Mouse (Mus musculus): ENCODE measurements around the gene Mafg. TPM values are rescaled to one million over a fixed set of nuclear protein-coding genes. Genes with fewer than 3 reads are reported as not detected.

Gene Mafg
- total RNA-seq, 2 experiments from 2014 or later: 50.2 to 58.8 TPM

DNA sequence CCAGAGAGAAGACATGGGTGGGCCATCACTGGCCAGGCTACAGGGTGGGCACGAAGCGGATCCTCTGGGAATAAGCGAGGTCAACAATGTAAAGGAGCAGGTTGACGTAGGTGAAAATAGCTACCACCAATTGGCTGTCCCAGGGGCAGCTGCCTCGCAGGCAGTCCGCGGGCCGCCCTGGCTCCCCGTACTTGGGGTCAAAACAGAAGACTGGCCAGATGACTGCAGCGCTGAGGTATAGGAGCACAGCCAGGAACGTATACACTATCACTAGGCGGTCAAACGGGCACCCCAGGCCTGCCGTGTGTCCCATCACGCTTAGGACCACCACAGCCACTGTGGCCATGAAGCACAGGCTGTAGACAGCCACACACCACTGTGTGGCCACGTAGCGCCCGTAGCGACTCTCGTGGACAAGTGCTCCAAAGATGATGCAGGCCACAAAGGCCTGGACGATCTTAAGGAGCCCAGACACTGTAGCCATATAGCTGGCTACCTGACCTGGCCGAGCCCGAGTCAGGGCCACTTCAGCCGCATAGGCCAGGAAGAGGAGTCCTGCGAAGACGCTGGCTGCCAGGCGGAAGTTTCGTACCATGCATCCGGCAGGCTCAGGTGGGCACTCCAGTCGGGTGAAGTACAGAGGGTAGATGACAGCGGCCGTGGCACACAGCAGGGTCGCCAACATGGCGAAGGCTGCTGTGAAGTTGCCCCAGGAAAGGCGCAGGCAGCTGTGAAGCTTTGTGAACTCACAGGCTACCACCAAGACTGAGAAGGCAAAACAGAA, 13.8 kb upstream of the Mafg start:
- DNase-seq (ENCODE audit: low spot score): no peak

DNA sequence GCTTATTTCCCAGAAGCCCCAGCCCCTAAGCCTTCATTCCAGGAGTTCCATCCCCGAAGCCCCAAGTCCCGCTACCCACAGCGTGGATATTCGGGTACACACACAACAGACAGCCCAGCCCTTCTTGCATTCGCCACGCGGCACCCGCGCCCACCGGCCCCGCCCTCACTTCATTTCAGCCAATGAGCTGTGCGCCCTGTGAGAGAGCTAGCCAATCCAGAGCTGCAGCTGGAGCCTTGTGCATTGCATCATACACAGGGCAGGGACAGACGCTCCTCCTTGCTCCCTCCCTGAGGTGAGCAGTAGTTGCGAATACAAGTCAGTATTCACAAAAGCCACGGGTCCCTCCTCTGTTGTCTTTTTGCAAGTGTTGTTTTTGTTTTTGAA, 10.2 kb upstream of the Mafg start, which contains the start of gene Pycr1:
Gene Pycr1, minus strand, starts transcription at position 169 of the 387 bp plus-strand sequence.
- peak; percentile 96 for DNase-seq (ENCODE audit: low spot score)

DNA sequence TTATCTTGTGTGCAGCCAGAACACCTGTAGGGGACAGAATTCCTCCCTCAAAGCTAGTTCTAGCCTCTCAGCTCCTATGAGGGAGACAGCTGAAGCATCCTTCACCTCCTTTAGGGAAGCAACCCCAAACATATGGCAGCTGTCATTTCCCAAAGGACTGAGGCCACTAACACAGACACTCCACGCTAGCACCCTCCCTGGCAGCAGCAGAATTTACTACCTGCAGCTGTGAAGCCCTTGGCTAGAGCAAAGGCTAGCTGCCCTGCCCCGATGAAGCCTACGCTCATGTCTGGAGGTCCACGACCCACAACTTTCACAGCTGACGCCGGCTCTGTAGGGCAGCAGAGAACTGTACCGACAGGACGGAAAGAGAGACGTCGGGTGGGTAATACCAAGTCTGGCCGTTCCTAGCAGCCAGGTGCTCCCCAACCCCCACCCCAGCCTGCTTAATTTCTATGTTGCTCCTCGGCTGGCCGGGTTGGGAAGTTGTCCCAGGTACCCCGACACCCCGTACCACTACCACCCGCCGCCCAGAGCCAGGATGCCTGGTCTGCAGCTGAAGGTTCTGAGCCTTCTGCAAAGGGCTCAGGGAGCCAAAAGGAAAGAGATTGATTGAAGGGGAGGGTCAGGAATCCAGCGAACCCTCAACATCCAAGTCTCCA, 9.7 kb upstream of the Mafg start:
- no peak for DNase-seq (ENCODE audit: low spot score)

DNA sequence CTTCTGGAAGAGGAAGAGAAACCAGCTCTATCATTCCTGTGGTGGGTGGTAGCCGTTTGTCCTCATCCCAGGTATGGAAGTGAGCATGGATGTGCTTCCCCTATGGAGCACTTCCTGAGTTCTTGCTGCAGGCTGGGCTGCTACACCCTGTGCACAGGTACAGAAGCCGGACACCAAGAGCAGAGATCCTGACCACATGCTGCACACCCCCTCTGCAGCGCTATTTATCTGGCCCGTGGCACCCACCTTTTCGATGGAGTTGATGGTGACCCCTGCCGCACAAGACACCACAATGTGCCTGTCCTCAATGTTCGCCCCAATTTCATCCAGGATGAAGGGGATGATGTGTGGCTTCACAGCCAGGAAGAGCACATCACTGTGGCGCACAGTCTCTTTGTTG, 8.5 kb upstream of the Mafg start:
- no peak for DNase-seq (ENCODE audit: low spot score)

DNA sequence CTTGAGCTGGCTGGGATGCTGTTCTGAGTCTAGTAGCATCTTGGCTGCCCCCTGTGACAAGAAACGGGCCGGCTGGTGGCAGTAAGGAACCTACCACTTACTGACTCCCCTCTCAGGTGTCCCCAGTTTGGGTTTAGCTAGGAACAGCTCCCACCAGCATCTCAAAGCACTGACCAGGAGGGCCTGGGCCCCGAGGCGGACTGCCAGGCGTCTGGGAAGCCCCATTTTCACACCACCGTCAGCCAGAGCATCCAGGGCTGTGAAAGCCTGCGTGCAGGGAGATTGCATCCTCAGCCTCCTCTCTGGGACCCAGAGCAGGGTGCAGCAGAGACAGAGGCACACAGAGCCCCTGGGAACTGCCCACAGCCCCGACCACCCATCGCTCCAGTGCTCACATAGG, 7.9 kb upstream of the Mafg start:
- DNase-seq (ENCODE audit: low spot score): no peak

DNA sequence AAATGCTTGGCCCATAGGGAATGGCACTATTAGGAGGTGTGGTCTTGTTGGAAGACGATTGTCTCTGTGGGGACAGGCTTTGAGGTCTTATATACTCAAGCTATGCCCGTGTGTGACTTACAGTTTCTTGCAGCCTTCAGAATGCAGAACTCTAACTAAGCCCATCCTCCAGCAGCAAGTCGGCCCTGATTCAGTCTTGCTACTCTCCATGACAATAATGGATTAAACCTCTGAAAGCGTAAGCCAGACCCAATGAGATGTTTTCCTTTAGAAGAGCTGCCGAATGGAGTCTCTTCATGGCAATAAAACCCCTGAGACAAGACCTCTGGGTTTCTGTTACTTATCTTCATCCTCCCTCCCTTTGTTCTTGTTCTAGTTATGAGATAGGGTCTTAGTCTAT, 1.4 kb upstream of the Mafg start:
- DNase-seq (ENCODE audit: low spot score): no peak

DNA sequence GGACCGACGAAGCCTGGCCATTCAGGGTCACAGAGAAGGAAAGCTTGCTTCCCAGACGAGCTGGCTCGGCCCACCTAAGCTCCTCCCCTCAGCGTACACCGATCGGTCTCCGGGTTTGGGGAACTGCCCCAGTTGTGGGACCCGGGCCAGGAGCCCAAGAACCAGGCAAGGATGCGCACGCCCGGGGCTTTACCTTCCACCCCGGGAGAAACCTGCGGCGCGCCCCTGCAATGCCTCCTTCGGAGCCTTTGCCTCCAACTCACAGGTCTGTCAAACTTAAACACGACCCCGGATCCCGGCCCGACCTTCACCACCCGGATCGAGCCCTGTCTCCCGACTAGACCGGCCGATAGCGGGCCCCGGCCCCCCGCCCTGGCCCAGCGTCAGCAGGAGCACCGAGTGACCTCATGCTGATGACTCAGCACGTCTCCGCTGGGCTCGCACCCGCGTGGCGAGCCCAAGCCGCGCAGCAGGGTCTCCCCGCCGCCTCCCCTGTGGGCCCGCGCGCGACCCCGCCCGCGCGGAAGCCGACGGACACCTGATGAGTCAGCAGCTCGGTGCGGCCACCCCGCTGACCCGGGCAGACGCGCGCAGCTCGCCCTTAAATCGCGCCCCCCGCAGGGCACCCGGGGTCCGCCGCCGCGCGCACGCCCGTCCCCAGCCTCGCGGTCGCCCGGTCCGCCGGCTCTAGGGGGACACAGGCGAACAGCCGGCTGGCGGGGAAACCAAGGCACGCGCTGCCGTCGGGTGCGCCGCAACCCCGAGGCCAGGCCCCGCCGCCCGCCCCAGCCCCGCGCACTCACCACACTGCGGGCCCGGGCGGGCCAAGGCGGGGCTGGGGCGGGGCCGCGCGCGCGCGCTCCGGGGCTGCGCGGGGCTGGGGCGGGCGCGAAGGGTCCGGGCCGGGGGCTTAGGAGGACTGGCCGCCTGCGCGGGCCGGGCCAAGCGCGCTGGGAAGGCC, 561 bp downstream of the Mafg start:
- peak; percentile 79 for DNase-seq (ENCODE audit: low spot score)

DNA sequence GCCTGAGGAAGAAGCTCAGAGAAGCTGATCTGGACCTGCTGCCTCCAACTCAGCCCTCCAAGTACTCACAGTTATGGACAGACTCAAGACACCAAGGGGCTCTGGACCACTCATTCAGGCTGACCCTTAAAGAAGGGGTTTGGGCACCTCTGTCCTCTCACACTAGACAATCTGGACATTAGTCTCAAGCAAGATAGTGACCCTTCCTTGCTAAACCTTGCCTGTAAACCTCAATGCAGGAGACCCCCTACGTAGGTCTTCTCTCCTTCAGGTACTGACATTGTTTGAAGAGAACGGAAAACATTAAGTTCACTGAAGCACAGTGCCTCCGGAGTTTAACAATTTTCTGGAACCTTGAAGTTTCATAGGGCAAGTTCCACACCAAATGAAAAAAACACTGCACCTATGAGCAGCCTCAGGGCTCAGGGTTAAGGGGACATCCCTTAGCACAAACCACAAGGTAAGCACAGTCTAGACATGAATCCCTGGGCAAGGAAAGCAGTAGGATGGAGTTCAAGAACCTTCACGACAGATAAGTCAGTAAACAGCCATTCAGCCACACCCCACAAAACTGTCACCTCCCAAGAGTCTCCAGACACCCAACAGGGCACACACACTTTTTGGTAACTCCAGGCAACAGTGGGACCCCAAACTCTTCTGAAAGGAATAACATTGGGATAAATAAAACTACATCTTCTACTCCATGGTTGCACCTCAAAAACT, 1.5 kb downstream of the Mafg start:
- no peak for DNase-seq (ENCODE audit: low spot score)

DNA sequence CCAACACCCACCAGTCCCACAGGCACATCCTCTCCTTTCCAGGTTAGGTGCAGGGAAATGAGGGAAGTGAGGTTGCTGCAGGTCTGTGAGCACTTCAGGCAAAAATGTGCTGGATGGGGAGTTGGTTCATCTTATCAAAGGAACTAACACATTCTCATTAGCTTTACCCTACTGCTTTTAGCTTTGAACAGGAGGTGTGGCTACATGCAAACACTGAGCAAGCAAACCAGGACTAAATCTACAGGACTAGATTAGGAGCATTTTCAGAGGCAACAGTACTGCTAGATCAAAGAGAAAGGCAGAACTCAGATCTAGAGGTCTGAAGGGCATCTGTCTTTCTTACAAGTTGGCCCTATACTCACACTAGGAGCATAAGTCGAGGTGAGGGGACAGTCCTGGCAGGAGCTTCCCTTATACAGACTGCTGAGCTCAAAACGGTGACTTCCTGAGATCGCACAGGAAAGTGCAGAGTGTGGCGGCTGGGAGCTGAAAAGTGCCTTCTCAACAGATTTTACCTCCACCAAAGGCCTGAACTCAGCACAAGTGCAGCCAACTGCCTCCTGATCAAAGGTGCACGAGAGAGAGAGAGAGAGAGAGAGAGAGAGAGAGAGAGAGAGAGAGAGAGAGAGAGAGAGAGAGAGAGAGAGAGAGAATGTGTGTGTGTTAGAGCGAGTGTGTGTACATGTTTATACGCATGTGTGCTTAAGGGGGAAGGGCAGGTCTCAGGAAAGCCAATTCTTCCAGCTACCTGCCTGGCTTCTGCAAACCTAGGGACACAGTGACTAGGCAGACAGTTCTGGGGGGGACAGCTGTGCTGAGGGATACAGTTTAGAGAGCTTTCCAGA, 2.3 kb downstream of the Mafg start:
- DNase-seq (ENCODE audit: low spot score): no peak

DNA sequence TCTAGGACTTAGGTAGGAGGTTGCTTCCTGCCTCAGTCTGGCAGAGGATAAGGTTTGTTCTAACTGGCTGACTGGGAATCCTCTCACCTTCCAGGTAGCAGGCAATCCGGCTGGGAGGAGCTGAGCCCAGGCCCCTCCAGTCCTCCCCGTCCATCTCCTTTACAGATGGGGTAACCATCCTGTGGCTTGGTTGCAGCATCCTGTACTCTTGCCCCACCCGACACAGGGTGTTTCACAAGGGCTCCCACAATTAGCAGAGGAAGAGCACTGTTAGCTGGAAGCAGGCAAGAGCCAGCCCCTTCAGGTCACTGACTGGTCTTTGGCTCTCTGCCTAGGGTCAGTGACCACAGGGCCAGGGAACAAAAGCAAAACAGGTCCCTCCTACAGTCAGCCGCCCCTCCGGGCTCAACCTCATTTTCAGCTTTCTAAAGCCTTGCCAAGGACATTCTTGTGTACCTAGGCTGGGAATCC, 3.0 kb downstream of the Mafg start:
- DNase-seq (ENCODE audit: low spot score): no peak

DNA sequence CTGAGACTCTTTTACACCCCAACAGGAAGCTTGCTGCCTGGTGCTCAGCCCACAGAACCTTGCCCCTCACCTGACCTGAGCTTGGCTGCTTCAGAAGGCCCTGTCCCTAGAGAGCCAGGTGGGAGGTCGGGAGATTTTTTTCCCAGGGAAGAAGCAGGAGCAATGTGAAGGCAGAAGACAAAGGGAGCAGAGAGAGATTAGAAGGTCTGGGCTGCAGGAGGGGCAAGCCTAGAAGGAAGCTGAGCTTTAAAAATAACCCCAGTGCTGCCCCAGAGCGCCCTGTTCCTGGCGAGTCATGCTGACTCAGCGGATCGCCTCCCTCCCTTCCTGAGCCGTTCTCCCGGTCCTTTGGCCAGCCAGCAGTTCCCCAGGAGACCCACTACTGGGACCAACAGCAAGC, 3.5 kb downstream of the Mafg start:
- peak; percentile 79 for DNase-seq (ENCODE audit: low spot score)

DNA sequence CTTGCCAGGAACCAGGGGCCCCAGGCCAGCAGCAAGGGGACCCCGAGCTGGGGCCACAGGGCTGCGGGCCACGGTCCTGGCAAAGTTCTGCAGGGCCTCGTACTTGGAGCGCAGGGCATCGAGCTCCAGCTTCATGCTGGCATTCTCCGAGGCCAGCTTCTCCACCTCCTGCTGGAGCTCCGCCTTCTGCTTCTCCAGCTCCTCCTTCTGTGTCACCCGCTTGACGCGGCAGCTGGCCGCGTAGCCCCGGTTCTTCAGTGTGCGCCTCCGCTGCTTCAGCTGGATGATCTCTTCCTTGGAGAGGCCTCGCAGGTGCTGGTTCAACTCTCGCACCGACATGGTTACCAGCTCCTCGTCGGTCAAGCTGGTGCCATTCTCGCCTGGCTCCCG, 4.1 kb downstream of the Mafg start:
- no peak for DNase-seq (ENCODE audit: low spot score)

DNA sequence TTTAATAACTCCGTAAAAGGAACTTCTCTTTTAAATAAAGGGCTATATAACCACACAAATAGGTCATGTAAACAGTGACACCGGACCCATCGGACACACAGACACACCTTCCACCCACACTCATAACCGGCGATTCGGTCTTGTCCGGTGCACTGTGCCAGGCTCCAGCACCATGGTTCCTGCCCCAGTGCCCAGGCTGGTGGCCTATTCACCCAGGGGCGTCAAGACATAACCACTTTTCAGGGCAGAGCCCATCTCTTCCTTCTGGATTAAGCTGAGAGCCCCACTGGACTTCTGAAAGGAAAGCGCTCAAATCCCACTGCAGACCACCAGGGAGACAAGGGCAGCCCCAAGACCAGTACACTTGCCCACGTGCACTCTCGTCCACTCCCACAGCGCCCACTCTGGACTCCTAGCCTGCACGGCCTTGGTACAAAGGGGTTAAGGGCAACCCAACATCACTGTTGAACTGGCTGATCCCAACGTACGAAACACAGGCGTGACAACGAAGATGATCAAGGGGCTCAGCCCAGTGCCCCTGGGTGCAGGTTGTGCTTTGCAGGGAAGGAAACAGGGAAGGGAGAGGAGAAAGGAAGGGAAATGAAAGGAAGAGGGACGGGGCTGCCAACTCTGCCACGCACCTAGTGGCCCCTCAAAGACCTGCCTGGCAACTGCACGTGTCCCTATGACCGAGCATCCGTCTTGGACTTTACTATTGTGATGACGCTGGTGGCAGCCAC, 4.6 kb downstream of the Mafg start:
- no peak for DNase-seq (ENCODE audit: low spot score)

DNA sequence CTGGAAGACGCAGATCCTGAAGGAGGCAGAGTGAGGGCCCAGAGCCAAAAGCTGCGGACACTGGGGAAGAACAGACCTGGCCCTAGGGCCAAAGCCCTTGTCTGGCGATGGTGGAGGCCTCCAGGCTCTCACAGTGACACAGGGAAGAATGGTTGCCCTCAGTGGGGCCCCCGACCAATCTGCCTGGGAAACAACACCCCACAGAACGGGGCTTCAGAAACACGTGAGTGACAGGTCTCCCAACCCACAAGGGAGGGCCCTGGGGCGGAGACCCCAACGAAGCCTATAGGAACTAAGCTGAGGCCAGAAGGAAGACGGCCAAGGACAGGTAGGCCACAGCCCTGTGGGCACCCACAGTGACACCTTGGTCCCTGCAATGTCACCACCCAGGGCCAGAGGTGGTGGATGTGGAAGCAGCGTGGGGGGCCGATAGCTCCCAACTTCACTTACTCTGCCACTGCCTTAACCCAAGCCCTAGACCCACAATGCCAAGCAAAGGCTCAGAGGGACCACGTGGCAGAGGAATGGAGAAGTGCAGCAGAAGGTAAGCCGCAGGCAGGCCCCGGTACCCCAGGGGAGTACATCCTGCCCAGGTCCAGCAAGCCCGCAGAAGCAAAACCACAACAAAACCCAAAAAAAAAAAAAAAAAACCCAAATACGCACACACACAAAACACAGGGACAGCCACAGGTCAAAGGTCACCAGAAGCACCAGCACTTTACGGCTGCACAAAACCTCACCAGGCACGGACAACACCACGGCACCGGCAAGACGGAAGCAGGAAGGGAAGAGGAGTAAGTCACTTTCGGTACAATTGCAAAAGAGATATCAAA, 5.7 kb downstream of the Mafg start:
- DNase-seq (ENCODE audit: low spot score): no peak

DNA sequence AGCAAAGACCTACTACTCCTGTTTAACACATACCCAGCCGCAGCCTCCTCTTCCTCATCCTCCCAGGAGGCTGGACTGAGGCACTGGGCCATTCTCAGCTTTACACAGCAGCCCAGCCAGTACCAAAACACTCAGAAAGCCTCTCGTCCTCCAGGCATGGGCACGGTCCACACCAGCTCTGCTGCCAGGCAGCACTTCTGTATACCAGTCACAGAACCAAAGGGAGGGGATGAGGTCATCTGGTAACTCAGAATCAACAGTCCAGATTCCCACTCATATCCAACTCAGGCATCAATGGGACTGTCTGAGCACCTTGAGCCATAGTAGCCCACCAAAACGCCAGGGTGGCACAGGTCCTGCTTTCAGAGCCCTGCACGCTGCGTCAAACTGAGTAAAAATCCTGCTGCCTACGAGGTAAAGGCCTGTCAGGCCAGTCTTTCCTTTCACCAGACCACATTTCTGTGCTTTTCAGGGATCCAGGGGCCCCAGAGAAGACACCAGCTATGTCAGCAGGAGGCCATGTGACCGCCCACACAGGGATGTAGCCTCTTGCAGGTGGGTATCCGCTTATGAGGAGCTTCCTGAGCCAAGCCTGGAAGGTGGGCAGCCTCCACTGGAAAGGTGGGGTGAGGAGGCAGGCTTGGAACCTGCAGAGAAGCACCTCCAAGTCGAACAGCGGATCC, 6.5 kb downstream of the Mafg start:
- DNase-seq (ENCODE audit: low spot score): no peak

DNA sequence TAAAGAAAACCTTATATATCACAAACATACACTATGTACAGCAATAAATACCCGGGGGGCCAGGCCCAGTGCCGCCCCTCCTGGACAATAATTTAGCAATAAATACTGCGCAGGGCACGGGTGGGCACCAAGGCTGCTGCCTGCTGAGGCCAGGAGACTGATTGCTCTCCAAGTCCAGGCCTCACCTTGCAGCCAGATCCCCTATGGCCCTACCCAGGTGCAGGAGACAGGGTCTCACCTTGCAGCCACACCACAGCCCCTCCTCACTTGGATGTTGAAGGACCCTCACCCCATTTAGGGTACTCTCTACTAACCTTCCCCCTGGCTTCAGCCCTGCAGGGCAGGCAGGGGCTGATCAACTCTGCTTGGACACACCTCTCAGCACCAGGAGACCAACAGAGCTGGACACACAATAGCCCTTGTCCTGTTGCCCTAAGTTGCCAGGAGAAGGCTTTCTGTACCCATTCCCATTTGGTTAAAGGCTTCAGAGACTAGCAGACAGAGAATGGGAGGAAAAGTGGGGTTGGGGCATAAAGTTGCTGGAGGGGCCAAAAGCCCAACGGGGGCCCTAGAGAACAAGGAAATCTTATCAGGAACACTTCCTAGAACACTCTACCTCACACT, 8.1 kb downstream of the Mafg start, which contains the start of gene Sirt7:
Gene Sirt7, minus strand, starts transcription at position 89 of the 624 bp plus-strand sequence.
- DNase-seq (ENCODE audit: low spot score): no peak

DNA sequence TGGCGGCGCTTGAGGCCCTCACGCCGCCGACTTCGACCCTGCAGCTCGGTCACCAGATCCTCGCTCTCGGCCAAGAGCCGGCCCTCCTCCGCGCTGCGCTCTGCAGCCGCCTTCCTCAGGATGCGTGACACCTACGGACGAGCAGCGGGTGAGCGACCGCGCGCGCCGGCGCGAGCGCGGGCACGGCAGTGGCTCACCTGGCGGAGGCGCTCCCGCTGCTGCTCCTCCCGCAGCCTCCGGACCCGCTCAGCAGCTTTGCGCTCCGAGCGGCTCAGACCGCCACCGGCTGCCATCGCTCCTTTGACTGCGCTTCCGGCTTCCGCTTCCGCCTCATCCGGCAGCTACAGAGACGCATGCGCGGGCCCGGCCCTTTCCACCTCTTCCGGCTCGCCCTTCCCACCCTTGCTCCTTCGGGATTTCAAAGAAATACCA, 8.7 kb downstream of the Mafg start:
- peak; percentile 79 for DNase-seq (ENCODE audit: low spot score)
